Mouse (Mus musculus) ES-Bruce4 (cell line): ENCODE results near the gene Sgta. TPM values are rescaled to one million over a fixed set of nuclear protein-coding genes. Genes with fewer than 3 reads are reported as not detected.
A peak's percentile ranks its signal among the peaks of the same experiment; 100 is the strongest.
"Not testable (repeated sequence)": the region's sequence is repeated elsewhere in the genome, so short reads cannot be mapped to it uniquely, and the experiment has no call there.

Source experiments
- H3K27ac ChIP-seq: 2 replicates; pipeline ENCODE4 v1.5.1; 2012; ENCODE audit warnings: low read length, inconsistent platforms; ENCODE audit not compliant: insufficient read depth
- H3K27me3 ChIP-seq: 2 replicates; pipeline ENCODE4 v1.6.1; 2012; ENCODE audit warnings: mild to moderate bottlenecking, low read length, inconsistent platforms; ENCODE audit not compliant: control insufficient read depth, poor library complexity, insufficient read depth, severe bottlenecking
- H3K36me3 ChIP-seq: 2 replicates; pipeline ENCODE4 v1.6.1; 2012; ENCODE audit warnings: inconsistent platforms, mild to moderate bottlenecking, low read length, moderate library complexity; ENCODE audit not compliant: control insufficient read depth, poor library complexity, insufficient read depth, severe bottlenecking
- H3K4me1 ChIP-seq: one replicate; pipeline ENCODE4 v1.8.1; 2011; ENCODE audit warnings: low read length; ENCODE audit not compliant: control insufficient read depth, insufficient read depth
- H3K4me3 ChIP-seq: 2 replicates; pipeline ENCODE4 v1.5.1; 2011; ENCODE audit warnings: low read depth, mild to moderate bottlenecking, low read length
- H3K9ac ChIP-seq: 2 replicates; pipeline ENCODE4 v1.6.1; 2012; ENCODE audit warnings: low read depth, mild to moderate bottlenecking, inconsistent platforms; ENCODE audit not compliant: poor library complexity, severe bottlenecking
- H3K9me3 ChIP-seq: replicated peaks from 2 replicates; pipeline ENCODE4 v1.6.1; 2012; ENCODE audit warnings: mild to moderate bottlenecking, low read length, inconsistent platforms; ENCODE audit not compliant: control insufficient read depth, poor library complexity, insufficient read depth, severe bottlenecking
- CTCF ChIP-seq: IDR thresholded peaks from one replicate; pipeline ENCODE4 v1.8.1; 2011; ENCODE audit warnings: low read depth, low read length
- EP300 ChIP-seq: IDR thresholded peaks from 2 replicates; pipeline ENCODE4 v1.6.1; 2011; ENCODE audit warnings: low read depth, low read length; ENCODE audit not compliant: insufficient read depth
- POLR2A ChIP-seq: IDR thresholded peaks from one replicate; pipeline ENCODE4 v1.8.1; 2011; ENCODE audit warnings: low read length; ENCODE audit not compliant: insufficient read depth
- polyA plus RNA-seq: library from polyadenylated mRNA; stranded (reverse); fragments of >200 nt; gene quantifications from 2 replicates; pipeline ENCODE4 v1.2.4, GENCODE M21; 2011; ENCODE audit warnings: low read depth; ENCODE audit not compliant: missing spikeins, insufficient read depth, insufficient read length

Sgta gene
- polyA plus RNA-seq, 1 experiment = 110 TPM

DNA sequence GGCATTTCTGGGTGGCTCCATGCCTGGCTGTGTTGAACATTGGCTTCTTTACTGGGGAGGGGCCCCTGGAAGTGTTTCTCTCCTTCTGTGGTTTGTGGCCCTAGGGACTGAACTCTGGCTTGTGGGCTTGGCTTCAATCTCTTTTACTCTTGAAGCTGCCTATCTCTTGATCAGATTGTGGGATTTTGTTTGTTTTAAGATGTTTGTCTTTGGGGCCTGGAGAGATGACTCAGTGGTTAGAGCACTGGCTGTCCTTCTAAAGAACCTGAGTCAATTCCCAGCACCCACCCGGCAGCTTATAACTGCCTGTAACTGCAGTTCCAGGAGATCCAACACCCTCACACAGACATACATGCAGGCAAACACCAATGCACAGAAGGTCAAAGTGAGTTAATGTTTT lies 16.4 kb upstream of the Sgta start:
- Histone ChIP-seq H3K9ac (no peak overlapping the region), H3K27me3 (no peaks in the 10 kb centered on the region), H3K27ac (no peak overlapping the region), H3K36me3 (peaks cover 10% of the 10 kb centered on the region), H3K9me3 (no peaks in the 10 kb centered on the region), H3K4me1 (no peaks in the 10 kb centered on the region), H3K4me3 (no peak overlapping the region)
- TF ChIP-seq POLR2A (no peak), EP300 (no peak), CTCF (no peak)

DNA sequence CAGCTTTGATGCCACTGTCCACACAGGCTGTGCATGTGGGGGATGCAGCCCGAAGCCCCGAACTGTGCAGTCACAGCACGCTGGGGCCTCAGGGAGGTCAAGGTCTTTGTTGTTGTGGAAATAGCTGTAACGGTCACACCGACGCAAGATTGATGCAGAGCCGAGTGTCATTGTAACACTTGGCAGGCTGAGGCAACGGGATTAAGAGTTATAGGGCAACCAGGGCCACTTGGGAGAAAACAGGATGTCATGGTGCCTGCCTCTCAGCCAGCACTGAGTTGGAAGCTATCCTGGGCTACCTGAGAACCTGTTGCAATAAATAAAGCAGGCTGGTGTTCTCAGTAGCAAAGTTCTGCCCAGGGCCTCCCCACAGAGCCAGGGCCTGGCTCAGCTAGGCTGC lies 15.8 kb upstream of the Sgta start:
- H3K9me3 ChIP-seq = no peaks in the 10 kb centered on the region
- H3K36me3 ChIP-seq = peaks cover 10% of the 10 kb centered on the region
- no peak overlapping the region for H3K4me3 ChIP-seq
- no peak overlapping the region for H3K9ac ChIP-seq
- H3K4me1 ChIP-seq = no peaks in the 10 kb centered on the region
- no peak overlapping the region for H3K27ac ChIP-seq
- TF ChIP-seq POLR2A (no peak), CTCF (no peak), EP300 (no peak)
- no peaks in the 10 kb centered on the region for H3K27me3 ChIP-seq

- Histone ChIP-seq H3K36me3 (peaks cover 10% of the 10 kb centered on the region), H3K27ac (no peak overlapping the region), H3K9ac (no peak overlapping the region), H3K4me1 (no peaks in the 10 kb centered on the region), H3K9me3 (no peaks in the 10 kb centered on the region), H3K27me3 (no peaks in the 10 kb centered on the region), H3K4me3 (no peak overlapping the region)
- TF ChIP-seq CTCF (peak; percentile 87), POLR2A (no peak)
Measured at GRCm38 (mm10) chr10:81073464-81073863, 13.5 kb upstream of the Sgta start.

DNA sequence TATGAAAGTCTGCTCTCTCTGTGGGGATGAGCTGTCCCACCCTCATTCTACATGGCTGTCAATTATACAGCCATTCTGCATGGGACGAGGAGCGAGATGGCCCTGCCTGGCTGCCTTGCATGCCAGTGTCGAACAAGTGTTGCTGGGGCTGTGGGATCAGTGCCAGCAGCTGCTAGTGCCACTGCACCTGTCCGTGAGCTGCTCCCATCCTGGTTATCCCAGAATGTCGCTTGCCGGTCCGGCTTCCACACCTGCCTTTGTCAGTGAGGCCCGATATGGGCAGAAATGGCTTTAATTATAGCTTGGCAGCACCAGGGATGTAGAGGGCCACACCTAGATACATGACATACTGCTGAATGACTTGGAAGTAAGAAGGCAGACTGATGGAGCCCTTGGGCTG lies 12.3 kb upstream of the Sgta start:
- no peak for TF ChIP-seq POLR2A
- no peak for TF ChIP-seq EP300
- no peak for TF ChIP-seq CTCF
- H3K9ac ChIP-seq = no peak overlapping the region

DNA sequence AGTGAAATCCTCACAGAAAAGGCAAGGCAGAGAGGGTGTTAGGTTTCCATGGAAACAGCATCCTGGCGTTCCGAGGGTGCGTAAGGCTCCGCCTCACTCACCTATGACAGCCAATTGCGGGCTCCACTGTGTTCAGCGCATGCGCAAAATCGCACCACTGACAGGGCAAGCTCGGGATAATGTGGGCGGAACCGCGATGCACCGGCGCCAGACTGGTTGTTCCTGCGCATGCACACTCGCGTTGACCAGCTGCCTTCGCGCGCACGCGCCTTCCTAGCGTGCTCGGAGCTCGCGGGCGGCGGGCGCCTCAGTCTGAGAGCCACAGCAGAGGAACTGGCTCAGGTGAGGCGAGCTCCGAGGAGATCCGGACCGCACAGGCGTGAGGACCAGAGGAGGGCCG lies 9.9 kb upstream of the Sgta start, which contains the start of gene Thop1:
Gene Thop1 (plus strand): TSS at position 200 of the 400 bp plus-strand sequence.
- H3K27ac ChIP-seq = no peak within 1 kb of the TSS
- H3K36me3 ChIP-seq = 0 out of 2 replicates have a peak, but pooled peaks cover 2% of the 10 kb centered on the region

More for the DNA sequence above, 12.3 kb upstream of the Sgta start:
- no peaks in the 10 kb centered on the region for H3K4me1 ChIP-seq
- no peaks in the 10 kb centered on the region for H3K9me3 ChIP-seq
- no peak overlapping the region for H3K4me3 ChIP-seq
- no peak overlapping the region for H3K27ac ChIP-seq
- 0 out of 2 replicates have a peak, but pooled peaks cover 2% of the 10 kb centered on the region for H3K36me3 ChIP-seq
- no peaks in the 10 kb centered on the region for H3K27me3 ChIP-seq

GRCm38 (mm10) chr10:81068706-81069105 lies 8.7 kb upstream of the Sgta start:
- Histone ChIP-seq H3K27ac (no peak overlapping the region), H3K4me1 (no peaks in the 10 kb centered on the region), H3K27me3 (no peaks in the 10 kb centered on the region), H3K9me3 (no peaks in the 10 kb centered on the region), H3K9ac (no peak overlapping the region), H3K36me3 (0 out of 2 replicates have a peak, but pooled peaks cover 2% of the 10 kb centered on the region), H3K4me3 (no peak overlapping the region)
- TF ChIP-seq POLR2A (no peak), CTCF (no peak), EP300 (no peak)

More for the DNA sequence above, 9.9 kb upstream of the Sgta start, which contains the start of gene Thop1:
- TF ChIP-seq POLR2A (peak; percentile 81), EP300 (no peak), CTCF (no peak)
- H3K27me3 ChIP-seq = no peaks in the 10 kb centered on the region
- H3K4me1 ChIP-seq = no peaks in the 10 kb centered on the region
- H3K9me3 ChIP-seq = no peaks in the 10 kb centered on the region
- peak within 1 kb of the TSS; percentile 76 for H3K4me3 ChIP-seq
- H3K9ac ChIP-seq = peak within 1 kb of the TSS; percentile 68

- not testable (repeated sequence) for H3K27ac ChIP-seq, H3K9me3 ChIP-seq, H3K36me3 ChIP-seq
Measured at GRCm38 (mm10) chr10:81064519-81064918, 4.5 kb upstream of the Sgta start.

More at GRCm38 (mm10) chr10:81064519-81064918, 4.5 kb upstream of the Sgta start:
- H3K27me3 ChIP-seq, H3K9ac ChIP-seq, H3K4me1 ChIP-seq, H3K4me3 ChIP-seq: not testable (repeated sequence)
